Mouse (Mus musculus) adrenal gland, postnatal 14 days (tissue): ENCODE measurements around the gene Psmd3. TPM values are rescaled to one million over a fixed set of nuclear protein-coding genes. Genes with fewer than 3 reads are reported as not detected.

Source experiments
- total RNA-seq: library from RNA; stranded (reverse); gene quantifications from 2 replicates; pipeline ENCODE4 v1.2.3, GENCODE M21; 2021

The Psmd3 gene
- total RNA-seq, 1 experiment from 2014 or later, result 114 TPM

Other genes with a start within 250 kb of the Psmd3 start
- gene Mien1, start 243.6 kb upstream of the Psmd3 start, total RNA-seq, result 70.4 and 74.3 TPM in 2 replicates
- 0.53 and 10.7 TPM in 2 replicates for gene Grb7, start 236.2 kb upstream of the Psmd3 start, total RNA-seq
- 3.3 and 14.3 TPM in 2 replicates for gene Ikzf3, start 136.5 kb upstream of the Psmd3 start, total RNA-seq
- not detected in 2 replicates for gene Zpbp2, start 131.5 kb upstream of the Psmd3 start, total RNA-seq
- 141 and 150 TPM in 2 replicates for gene Ormdl3, start 95.2 kb upstream of the Psmd3 start, total RNA-seq
- gene Lrrc3c, start 84.3 kb upstream of the Psmd3 start, total RNA-seq, result not detected in 2 replicates
- 15.0 and 17.2 TPM in 2 replicates for gene Gm12355, start 56.9 kb upstream of the Psmd3 start, total RNA-seq
- 25.4 and 31.6 TPM in 2 replicates for gene Gsdma3, start 56.2 kb upstream of the Psmd3 start, total RNA-seq
- gene Gsdma2, start 35.8 kb upstream of the Psmd3 start, total RNA-seq, result 1.0 and 2.0 TPM in 2 replicates
- 0.11 TPM in 1 of 2 replicates, not detected in the other for gene Gsdma, start 18.2 kb upstream of the Psmd3 start, total RNA-seq
- not detected in 2 replicates for gene Csf3, start 18.7 kb downstream of the Psmd3 start, total RNA-seq
- 47.4 and 55.5 TPM in 2 replicates for gene Med24, start 46.9 kb downstream of the Psmd3 start, total RNA-seq
- 106 and 124 TPM in 2 replicates for gene Thra, start 58.1 kb downstream of the Psmd3 start, total RNA-seq
- gene Nr1d1, start 92.8 kb downstream of the Psmd3 start, total RNA-seq, result 32.9 and 51.0 TPM in 2 replicates
- gene Msl1, start 113.0 kb downstream of the Psmd3 start, total RNA-seq, result 88.5 and 88.7 TPM in 2 replicates
- gene Casc3, start 122.4 kb downstream of the Psmd3 start, total RNA-seq, result 37.8 and 38.8 TPM in 2 replicates
- gene Rapgefl1, start 154.2 kb downstream of the Psmd3 start, total RNA-seq, result 0.79 and 0.93 TPM in 2 replicates
- gene Wipf2, start 181.1 kb downstream of the Psmd3 start, total RNA-seq, result 16.6 and 21.3 TPM in 2 replicates
- 3.5 and 5.8 TPM in 2 replicates for gene Cdc6, start 225.2 kb downstream of the Psmd3 start, total RNA-seq
- 24.5 and 29.3 TPM in 2 replicates for gene Rara, start 245.3 kb downstream of the Psmd3 start, total RNA-seq